Mouse (Mus musculus) erythroblast, embryonic 14.5 days (primary cell): ENCODE measurements around the gene Slc4a5.

Experiments used
- GATA1 ChIP-seq: IDR thresholded peaks from 2 replicates; pipeline ENCODE4 v1.6.1; 2012; ENCODE audit warnings: low read length, inconsistent platforms, mixed read lengths
- TAL1 ChIP-seq: IDR thresholded peaks from 3 replicates; pipeline ENCODE4 v1.6.1; 2012; ENCODE audit warnings: low read length, inconsistent platforms, mixed read lengths

GRCm38 (mm10) chr6:83185895-83186861 is 33.5 kb upstream of the Slc4a5 start:
- TF ChIP-seq TAL1 = no peak
- no peak for TF ChIP-seq GATA1
